9 mouse cellular contexts compared by ENCODE assay signal in genomic region chr17:24437016-24437415, GRCm38 (mm10). TPM values are rescaled to one million over a fixed set of nuclear protein-coding genes. Genes with fewer than 3 reads are reported as not detected.
DNase-seq lines count a peak whose midpoint lies in the region; ATAC-seq and TF ChIP-seq lines count a peak whose summit lies in the region.
"Had no signal": no experiment of that assay in that cellular context is flagged by ENCODE, and none has a peak within 500 bp of the region (broad histone marks: within the 10 kb centered on the region; RNA-seq: fewer than 3 reads in every experiment).

No protein-coding gene starts in this region.

- H3K4me1 ChIP-seq in hindbrain, embryonic 14.5 days (replicated peaks; ENCODE audit: control insufficient read depth, insufficient read depth, low read length), result no peaks in the 10 kb centered on the region
- no peaks in the 10 kb centered on the region for H3K4me1 ChIP-seq in liver, embryonic 14.5 days (replicated peaks; ENCODE audit: control insufficient read depth in 2 of 2, insufficient read depth in 2 of 2, low read length in 1 of 2)
- no peaks in the 10 kb centered on the region for H3K4me1 ChIP-seq in olfactory bulb, adult 2 months (ENCODE audit: control insufficient read depth, insufficient read depth, low read length)
- H3K4me1 ChIP-seq: heart, embryonic 15.5 days had no signal

- no peak for ATAC-seq in cerebellum, adult (ENCODE audit: insufficient number of reproducible peaks, low FRiP score, low TSS enrichment)
- peak; percentile 45; the same call in 1 of the 2 replicates for ATAC-seq in hindbrain, embryonic 14.5 days (ENCODE audit: low FRiP score)
- ATAC-seq in liver, embryonic 14.5 days (ENCODE audit: insufficient read depth), result peak; percentile 48; the same call in 1 of the 2 replicates

- no peak overlapping the region for H3K9ac ChIP-seq in hindbrain, embryonic 14.5 days
- H3K9ac ChIP-seq in liver, embryonic 14.5 days (replicated peaks), result no peak overlapping the region
- H3K9ac ChIP-seq: heart, embryonic 15.5 days had no signal

- TF ChIP-seq CTCF in liver, embryonic 14.5 days (IDR thresholded peaks at IDR 0.05; ENCODE audit: low read depth), result peak; percentile 88
- peak; percentile 39 for TF ChIP-seq CTCF in olfactory bulb, adult 2 months (IDR thresholded peaks at IDR 0.05; ENCODE audit: insufficient read depth, low read depth, low read length)

- no peak overlapping the region for H3K27ac ChIP-seq in hindbrain, embryonic 14.5 days
- no peak overlapping the region for H3K27ac ChIP-seq in liver, embryonic 14.5 days
- no peak overlapping the region for H3K27ac ChIP-seq in olfactory bulb, adult 2 months (ENCODE audit: insufficient read depth, low read depth, low read length)
- H3K27ac ChIP-seq: heart, embryonic 15.5 days had no signal

- 82% methylated on average over 5 of the region's 5 CpGs for WGBS in hindbrain, embryonic 14.5 days
- 69% methylated on average over 5 of the region's 5 CpGs for WGBS in liver, embryonic 14.5 days (ENCODE audit: insufficient replicate concordance)
- WGBS in olfactory bulb, adult 2 months, result 59% methylated on average over 5 of the region's 5 CpGs

- DNase-seq in cerebellum, adult 11-12 months, result peak; percentile 66
- DNase-seq in CD8-positive naive resting alpha-beta T cell, adult 2 months (ENCODE audit: low read depth in 2 of 2, low spot score in 2 of 2), result peak; percentile 40 to 55
- DNase-seq in cerebellum, postnatal 14 days, result peak; percentile 58 to 72
- DNase-seq in hindbrain, embryonic 14.5 days (ENCODE audit: low spot score), result peak; percentile 71
- DNase-seq in liver, embryonic 14.5 days (ENCODE audit: low read depth in 3 of 3, low spot score in 3 of 3), result peak in 1 of 3 experiments; percentile 39
- DNase-seq in adrenal gland, adult 8-10 months, result no peak

- peaks cover 62% of the 10 kb centered on the region for H3K36me3 ChIP-seq in hindbrain, embryonic 14.5 days (replicated peaks; ENCODE audit: control insufficient read depth, insufficient read depth)
- peaks cover 20% of the 10 kb centered on the region for H3K36me3 ChIP-seq in liver, embryonic 14.5 days (replicated peaks; ENCODE audit: control insufficient read depth, insufficient read depth, low read depth)

- no peak overlapping the region for H3K4me2 ChIP-seq in hindbrain, embryonic 14.5 days (replicated peaks)
- no peak overlapping the region for H3K4me2 ChIP-seq in liver, embryonic 14.5 days (ENCODE audit: low read depth)
- H3K4me2 ChIP-seq: heart, embryonic 15.5 days had no signal

- H3K27me3 ChIP-seq in hindbrain, embryonic 14.5 days (ENCODE audit: control insufficient read depth, insufficient read depth, low read length), result no peaks in the 10 kb centered on the region
- no peaks in the 10 kb centered on the region for H3K27me3 ChIP-seq in liver, embryonic 14.5 days (ENCODE audit: control insufficient read depth, insufficient read depth, low read length)
- H3K27me3 ChIP-seq: heart, embryonic 15.5 days had no signal

- no peak for TF ChIP-seq POLR2A in olfactory bulb, adult 2 months (IDR thresholded peaks at IDR 0.05; ENCODE audit: insufficient read depth, low read depth, low read length)

- no peak overlapping the region for H3K4me3 ChIP-seq in hindbrain, embryonic 14.5 days (replicated peaks; ENCODE audit: low read length)
- no peak overlapping the region for H3K4me3 ChIP-seq in liver, embryonic 14.5 days (ENCODE audit: insufficient read depth in 1 of 2, low read depth in 2 of 2, low read length in 2 of 2)
- H3K4me3 ChIP-seq in olfactory bulb, adult 2 months (ENCODE audit: insufficient read depth, low read depth, low read length), result no peak overlapping the region
- H3K4me3 ChIP-seq: heart, embryonic 15.5 days had no signal

- TF ChIP-seq EP300 in liver, embryonic 14.5 days (IDR thresholded peaks at IDR 0.05; ENCODE audit: low read depth), result no peak

- H3K9me3 ChIP-seq in hindbrain, embryonic 14.5 days (ENCODE audit: control insufficient read depth, low read length), result no peaks in the 10 kb centered on the region
- no peaks in the 10 kb centered on the region for H3K9me3 ChIP-seq in liver, embryonic 14.5 days (ENCODE audit: control insufficient read depth, low read length)
- H3K9me3 ChIP-seq: heart, embryonic 15.5 days had no signal

RNA-seq across cellular contexts. Expression of gene Dnase1l2, which starts 5.9 kb away (rescaled TPM):
- polyA plus RNA-seq in hindbrain, embryonic 14.5 days (2014; fragmentation: Nextera tagmentation; extraction: Ambion mirVana), result 3.6 and 6.0 TPM in 2 replicates
- 2.1 and 2.3 TPM in 2 replicates for polyA plus RNA-seq in liver, embryonic 14.5 days (2012; rRNA removed)
- polyA plus RNA-seq in liver, embryonic 14.5 days (2014; fragmentation: Nextera tagmentation; extraction: Ambion mirVana), result 0.14 and 0.46 TPM in 2 replicates
- polyA plus RNA-seq in olfactory bulb, adult 2 months (2012; ENCODE audit: insufficient read depth, insufficient read length, low replicate concordance, missing spikeins), result not detected in 2 replicates
- 1 to 10 TPM; 2.3 to 7.2 (median 3.5) TPM for total RNA-seq in adrenal gland, adult 8-10 months (2022)

RNA-seq across cellular contexts. Expression of gene Eci1, which starts 10.6 kb away (rescaled TPM):
- 36.2 and 46.0 TPM in 2 replicates for polyA plus RNA-seq in hindbrain, embryonic 14.5 days (2014; fragmentation: Nextera tagmentation; extraction: Ambion mirVana)
- polyA plus RNA-seq in liver, embryonic 14.5 days (2012; rRNA removed), result 42.3 and 48.3 TPM in 2 replicates
- 56.4 and 64.7 TPM in 2 replicates for polyA plus RNA-seq in liver, embryonic 14.5 days (2014; fragmentation: Nextera tagmentation; extraction: Ambion mirVana)
- not detected in 2 replicates for polyA plus RNA-seq in olfactory bulb, adult 2 months (2012; ENCODE audit: insufficient read depth, insufficient read length, low replicate concordance, missing spikeins)
- total RNA-seq in adrenal gland, adult 8-10 months (2022), result 100 to 1,000 TPM; 142 to 242 (median 189) TPM

RNA-seq across cellular contexts. Expression of gene Rnps1, which starts 22.7 kb away (rescaled TPM):
- polyA plus RNA-seq in hindbrain, embryonic 14.5 days (2014; fragmentation: Nextera tagmentation; extraction: Ambion mirVana), result 278 and 280 TPM in 2 replicates
- polyA plus RNA-seq in liver, embryonic 14.5 days (2012; rRNA removed), result 91.5 and 114 TPM in 2 replicates
- 90.6 and 96.3 TPM in 2 replicates for polyA plus RNA-seq in liver, embryonic 14.5 days (2014; fragmentation: Nextera tagmentation; extraction: Ambion mirVana)
- not detected in 2 replicates for polyA plus RNA-seq in olfactory bulb, adult 2 months (2012; ENCODE audit: insufficient read depth, insufficient read length, low replicate concordance, missing spikeins)
- 10 to 100 TPM; 62.8 to 84.3 (median 75.4) TPM for total RNA-seq in adrenal gland, adult 8-10 months (2022)

RNA-seq across cellular contexts. Expression of gene E4f1, which starts 33.1 kb away (rescaled TPM):
- polyA plus RNA-seq in hindbrain, embryonic 14.5 days (2014; fragmentation: Nextera tagmentation; extraction: Ambion mirVana), result 20.6 and 25.8 TPM in 2 replicates
- polyA plus RNA-seq in liver, embryonic 14.5 days (2012; rRNA removed), result 17.1 and 19.9 TPM in 2 replicates
- polyA plus RNA-seq in liver, embryonic 14.5 days (2014; fragmentation: Nextera tagmentation; extraction: Ambion mirVana), result 4.5 and 5.0 TPM in 2 replicates
- not detected in 2 replicates for polyA plus RNA-seq in olfactory bulb, adult 2 months (2012; ENCODE audit: insufficient read depth, insufficient read length, low replicate concordance, missing spikeins)
- 10 to 100 TPM; 20.9 to 37.4 (median 26.4) TPM for total RNA-seq in adrenal gland, adult 8-10 months (2022)

RNA-seq across cellular contexts. Expression of gene Pgp, which starts 33.2 kb away (rescaled TPM):
- polyA plus RNA-seq in hindbrain, embryonic 14.5 days (2014; fragmentation: Nextera tagmentation; extraction: Ambion mirVana), result 71.2 and 73.5 TPM in 2 replicates
- polyA plus RNA-seq in liver, embryonic 14.5 days (2012; rRNA removed), result 37.9 and 38.2 TPM in 2 replicates
- 70.4 and 76.7 TPM in 2 replicates for polyA plus RNA-seq in liver, embryonic 14.5 days (2014; fragmentation: Nextera tagmentation; extraction: Ambion mirVana)
- not detected in 2 replicates for polyA plus RNA-seq in olfactory bulb, adult 2 months (2012; ENCODE audit: insufficient read depth, insufficient read length, low replicate concordance, missing spikeins)
- 100 to 1,000 TPM; 105 to 116 (median 107) TPM for total RNA-seq in adrenal gland, adult 8-10 months (2022)

Comparison
In these comparisons a context has a peak if more than half of its experiments do, and no peak if none do; other contexts are left out.
1. RNA of gene Eci1, which starts 10.6 kb away (polyA plus RNA-seq): 42.3 to 64.7 TPM in liver, embryonic 14.5 days and 36.2 to 46.0 TPM in hindbrain, embryonic 14.5 days; not detected in olfactory bulb, adult 2 months; every median in the first group is over 10 times any median in the second.